Mouse (Mus musculus) heart, postnatal 25 days (tissue): ENCODE results near the gene Rprml. TPM values are rescaled to one million over a fixed set of nuclear protein-coding genes. Genes with fewer than 3 reads are reported as not detected.

ENCODE experiments used
- DNase-seq: peaks from one replicate; pipeline ENCODE4 v3.0.0; 2022; ENCODE audit warnings: low spot score
- intact Hi-C: fragments of 180-260 bp; cut with DNase I; formaldehyde crosslinking; loops from one replicate; pipeline ENCODE4 v1.15.1; 2025
- total RNA-seq, 2 experiments: library from RNA; stranded (reverse); gene quantifications; 2 replicates each; pipeline ENCODE4 v1.2.3; 2021

Rprml gene
- total RNA-seq, result not detected

DNA sequence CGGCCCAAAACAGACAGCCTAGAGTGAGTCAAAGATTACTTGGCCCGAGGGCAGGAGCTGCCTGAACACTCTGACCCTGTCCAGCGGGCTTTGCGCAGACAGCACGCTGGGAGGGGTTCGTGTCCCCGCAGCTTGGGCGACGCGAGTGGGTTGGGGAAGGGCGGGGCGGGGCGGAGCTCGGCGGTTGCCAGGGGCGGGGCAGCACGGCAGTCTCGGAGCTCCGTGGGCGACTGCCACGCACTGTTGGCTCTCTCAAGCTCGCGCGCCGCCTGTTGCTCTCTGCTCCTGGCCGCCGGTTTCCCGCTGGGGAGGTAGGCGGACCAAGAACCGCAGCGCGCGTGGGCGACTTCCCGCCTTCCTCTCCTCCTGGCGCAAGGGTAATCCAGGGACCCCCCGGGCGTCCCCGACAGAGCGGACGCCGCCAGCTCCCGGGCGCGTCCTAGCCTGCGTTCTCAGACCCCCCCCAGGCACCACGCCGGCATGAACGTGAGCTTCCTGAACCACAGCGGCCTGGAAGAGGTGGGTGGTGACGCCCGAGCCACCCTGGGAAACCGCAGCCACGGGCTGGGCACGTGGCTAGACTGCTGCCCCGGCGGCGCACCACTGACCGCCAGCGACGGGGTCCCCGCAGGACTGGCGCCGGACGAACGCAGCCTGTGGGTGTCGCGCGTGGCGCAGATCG, at the start of gene Rprml:
Rprml (plus strand) TSS at position 270 of the 682 bp plus-strand sequence.
- DNase-seq, result no peak

DNA sequence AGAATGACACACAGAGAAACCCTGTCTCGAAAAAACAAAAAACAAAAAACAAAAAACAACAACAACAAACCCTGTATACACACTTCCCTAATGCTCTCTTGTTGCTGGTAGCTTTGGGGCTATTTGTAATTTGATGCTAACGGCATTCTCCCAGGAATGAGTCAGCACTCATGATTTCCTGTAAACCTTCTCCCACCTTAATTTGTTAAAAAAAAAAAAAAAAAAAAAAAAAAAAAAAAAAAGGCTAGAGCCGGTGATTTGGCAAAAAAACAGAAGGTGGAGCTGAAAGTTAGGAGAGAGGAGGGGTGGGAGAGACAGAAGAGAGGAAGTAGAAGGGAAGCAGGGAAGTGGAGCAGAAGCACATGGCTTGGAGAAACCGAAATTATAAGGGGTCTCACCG, 42.8 kb upstream of the Rprml start:
- intact Hi-C loops, result no loop called here

More for the DNA sequence above, at the start of gene Rprml:
- intact Hi-C loops, result no loop called here

DNA sequence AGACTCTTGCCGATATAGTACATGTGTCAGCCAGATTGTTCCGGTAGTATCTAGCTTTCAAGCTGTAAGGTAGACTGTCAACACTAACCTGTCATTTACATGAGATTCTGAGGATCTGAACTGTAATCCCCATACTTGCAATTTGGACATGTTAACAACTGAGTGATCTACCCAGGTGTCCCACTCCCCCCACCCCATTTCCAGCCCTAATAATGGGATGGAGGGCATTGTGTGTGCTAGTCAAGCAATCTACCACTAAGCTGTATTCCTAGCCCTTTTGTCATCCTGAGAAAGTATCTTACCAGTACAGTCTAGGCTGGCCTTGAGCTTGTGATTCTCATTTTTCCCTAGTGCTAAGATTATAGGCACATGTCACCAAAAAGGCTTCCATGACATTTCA, 38.6 kb upstream of the Rprml start:
- intact Hi-C loops, result no loop called here
- no peak for DNase-seq

More for the DNA sequence above, 42.8 kb upstream of the Rprml start:
- DNase-seq, result no peak

DNA sequence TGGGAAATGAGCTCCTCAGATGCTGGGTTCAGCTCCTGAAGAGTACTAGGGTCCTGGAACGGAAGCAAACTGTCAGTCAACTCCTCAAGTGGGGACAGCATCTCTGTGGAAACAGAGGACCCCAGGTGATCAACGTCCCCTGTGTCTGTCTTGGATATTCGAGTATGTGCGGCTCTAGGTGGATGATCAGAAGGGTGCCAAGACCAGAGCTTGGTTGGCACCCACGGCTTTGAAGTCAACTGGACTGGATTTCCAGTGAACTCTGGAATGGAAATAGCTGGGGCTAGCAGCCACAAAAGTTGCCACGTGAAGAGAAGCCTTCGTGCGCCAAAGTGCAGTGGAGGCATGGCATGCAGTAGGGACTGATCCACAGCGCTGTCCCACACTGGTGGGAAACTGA, 28.3 kb upstream of the Rprml start, which contains the start of gene Gm884:
Gm884 (minus strand) TSS at position 101 of the 400 bp plus-strand sequence.
- intact Hi-C loops, result no loop called here
- no peak for DNase-seq

DNA sequence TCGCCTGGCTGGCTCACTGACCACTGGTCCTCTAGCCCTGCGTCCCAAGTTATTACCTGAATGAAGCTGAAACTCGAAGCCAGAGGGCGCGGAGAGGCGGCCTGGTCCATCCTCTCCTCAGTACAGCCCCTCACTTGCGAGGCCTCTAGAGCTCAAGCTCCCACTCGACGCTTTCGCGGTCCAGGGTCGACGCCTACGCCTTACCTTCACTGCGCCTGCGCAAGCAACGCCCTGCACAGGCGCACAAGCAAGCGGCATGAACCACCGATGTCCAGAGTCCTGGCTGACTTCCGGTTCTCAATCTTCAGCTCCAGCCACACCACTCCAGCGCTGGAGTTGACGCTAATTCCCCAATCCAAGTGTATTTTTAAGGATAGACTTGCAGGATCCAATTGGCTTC, 21.9 kb upstream of the Rprml start:
- DNase-seq, result no peak
- intact Hi-C loops, result no loop called here

DNA sequence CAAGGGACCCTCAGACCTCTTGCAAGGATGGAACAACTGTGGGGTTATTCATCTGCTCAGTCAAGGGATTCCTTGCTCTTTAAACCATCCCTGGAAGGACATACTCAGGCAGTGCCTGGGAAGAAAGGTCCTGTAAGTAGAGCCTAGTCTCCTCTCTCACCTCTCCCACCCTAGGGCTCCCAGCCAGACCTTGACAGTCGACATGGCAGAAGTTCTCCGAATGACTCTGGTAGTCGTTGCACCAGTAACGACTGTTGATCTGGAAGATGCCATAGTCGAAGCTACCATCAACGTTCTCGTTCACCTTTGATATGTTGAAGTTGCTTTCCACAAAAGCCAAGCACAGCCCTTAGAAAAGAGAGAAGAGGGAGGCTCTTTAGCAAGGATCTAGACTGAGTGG, 14.6 kb upstream of the Rprml start:
- DNase-seq, result no peak
- intact Hi-C loops, result no loop called here

DNA sequence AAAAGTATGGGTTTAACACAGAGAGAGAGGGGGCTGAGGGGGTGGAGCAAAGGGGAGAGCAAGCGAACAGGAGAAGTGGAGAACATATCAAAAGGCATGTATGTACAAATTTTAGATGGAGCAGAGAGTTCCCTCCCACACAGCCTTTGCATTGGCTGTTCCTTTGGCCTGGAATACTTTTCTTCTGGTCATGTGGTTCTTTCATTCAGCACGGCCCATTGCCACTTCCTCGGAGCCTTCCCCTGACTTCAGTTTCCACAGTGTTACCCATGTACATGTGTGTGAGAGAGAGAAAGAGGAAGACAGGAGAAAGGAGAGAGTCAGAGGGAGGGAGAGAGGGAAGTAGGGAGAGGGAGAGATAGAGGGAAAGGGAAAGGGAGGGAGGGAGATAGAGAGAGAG, 13.9 kb upstream of the Rprml start:
- DNase-seq, result no peak
- intact Hi-C loops, result no loop called here

DNA sequence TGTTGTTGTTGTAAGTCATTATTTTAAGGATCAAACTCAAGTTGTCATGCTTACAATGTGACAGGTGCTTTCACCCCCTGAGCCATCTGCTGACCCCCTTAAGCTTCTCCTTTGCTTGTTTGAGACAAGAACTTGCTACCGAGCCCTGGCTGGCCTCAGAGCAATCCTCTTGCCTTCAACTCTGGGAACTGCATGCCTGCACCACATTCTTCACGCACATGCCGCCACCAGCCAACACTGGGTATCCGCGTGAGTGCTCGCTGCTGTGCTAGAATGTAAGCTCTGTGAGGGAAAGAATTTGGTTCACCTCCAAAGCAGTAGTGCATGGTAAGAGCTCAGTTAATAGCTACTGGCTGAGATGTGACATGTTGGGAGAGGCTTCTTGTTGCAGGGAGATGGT, 13.1 kb upstream of the Rprml start:
- intact Hi-C loops, result no loop called here
- no peak for DNase-seq

DNA sequence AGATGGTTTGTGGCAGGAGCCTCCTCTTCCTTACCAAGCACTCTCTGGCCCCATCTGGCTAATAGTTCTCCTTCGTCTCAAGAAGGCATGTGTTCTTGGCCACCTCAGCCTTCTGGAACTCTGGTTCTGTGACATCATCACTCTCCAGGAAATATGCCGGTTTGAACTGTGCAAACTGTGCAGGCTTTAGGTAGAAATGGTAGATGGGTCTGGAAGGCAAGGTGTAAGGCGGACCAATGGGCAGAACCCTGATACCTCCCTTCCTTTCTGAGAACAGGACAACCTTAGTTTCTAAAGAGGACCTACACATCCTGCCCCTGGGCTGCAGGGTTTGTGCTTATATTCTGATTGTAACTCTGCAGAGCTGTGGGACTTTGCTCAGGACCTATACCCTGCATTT, 10.6 kb upstream of the Rprml start, which contains the start of gene Lyzl6:
Lyzl6 (minus strand) TSS at position 101 of the 400 bp plus-strand sequence.
- intact Hi-C loops, result loop anchor here (1.0 to 2.0 kb wide), 3 partner anchors 37 to 272 kb away; no protein-coding TSS in a partner anchor
- no peak for DNase-seq

DNA sequence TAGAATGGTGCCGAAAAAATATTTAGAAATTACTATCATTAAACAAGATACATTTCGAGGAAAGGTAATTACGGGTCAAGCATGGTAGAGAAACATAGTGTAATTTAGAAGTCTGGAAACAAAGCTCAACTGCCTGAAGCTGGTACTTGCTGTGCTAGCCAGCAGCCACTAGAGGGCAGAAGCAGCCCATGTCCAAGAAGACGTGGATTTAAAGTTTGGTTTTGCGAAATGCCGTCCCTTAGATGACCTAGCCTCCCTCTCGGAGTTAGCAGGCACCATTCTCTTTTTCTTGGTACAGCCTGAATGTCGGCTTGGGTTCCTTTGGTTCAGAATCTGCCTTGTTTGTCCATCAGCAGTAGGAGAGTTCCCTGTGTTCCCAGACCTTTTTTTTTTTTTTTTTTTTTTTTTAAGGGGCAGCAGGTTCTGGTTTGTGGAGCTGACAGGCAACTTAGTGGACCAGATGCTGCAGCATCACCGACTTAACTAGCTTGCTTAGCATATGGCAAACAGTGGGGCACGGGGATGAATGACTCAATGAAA, 9.9 kb upstream of the Rprml start:
- intact Hi-C loops, result loop anchor here (1.0 to 2.0 kb wide), 3 partner anchors 36 to 271 kb away; no protein-coding TSS in a partner anchor
- no peak for DNase-seq

DNA sequence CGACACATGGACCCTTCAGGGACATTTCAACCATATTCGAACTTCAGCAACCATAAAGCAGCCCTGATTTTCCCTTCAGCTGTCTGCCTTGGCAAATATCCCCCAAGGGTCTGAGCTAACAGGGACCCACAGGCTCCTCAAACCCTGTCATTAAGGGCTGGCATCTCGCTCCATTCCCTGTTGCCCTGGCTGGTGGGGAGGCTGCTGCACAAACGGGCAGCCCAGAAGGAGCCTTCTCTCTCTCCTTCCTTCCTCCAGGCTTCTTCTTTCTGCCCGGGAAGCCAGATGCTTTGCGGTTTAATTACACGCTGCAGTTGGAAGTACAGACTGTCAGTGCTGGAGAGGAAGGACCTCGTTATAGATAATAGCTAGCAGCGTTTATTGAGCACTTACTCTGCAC, 6.2 kb upstream of the Rprml start:
- intact Hi-C loops, result no loop called here
- no peak for DNase-seq

DNA sequence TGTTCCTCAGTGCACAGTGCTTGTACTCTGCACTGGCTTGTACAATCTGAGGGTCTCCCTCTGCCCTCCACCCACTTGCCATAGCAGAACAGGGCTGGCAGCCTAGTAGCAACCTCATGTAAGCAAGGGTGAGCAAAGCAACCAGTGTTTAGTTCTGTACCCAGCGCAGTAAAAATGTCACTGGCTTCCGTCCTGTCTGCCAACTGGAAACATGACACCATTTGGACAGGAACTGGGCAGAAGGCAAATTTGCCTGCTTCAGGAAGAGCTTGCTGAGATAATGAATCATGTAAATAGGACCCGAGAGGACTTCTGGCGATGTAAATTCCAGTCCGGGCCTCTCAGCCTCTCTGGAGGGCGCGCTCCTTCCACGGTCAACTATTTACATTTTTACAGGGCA, 3.6 kb upstream of the Rprml start:
- intact Hi-C loops, result no loop called here
- no peak for DNase-seq

DNA sequence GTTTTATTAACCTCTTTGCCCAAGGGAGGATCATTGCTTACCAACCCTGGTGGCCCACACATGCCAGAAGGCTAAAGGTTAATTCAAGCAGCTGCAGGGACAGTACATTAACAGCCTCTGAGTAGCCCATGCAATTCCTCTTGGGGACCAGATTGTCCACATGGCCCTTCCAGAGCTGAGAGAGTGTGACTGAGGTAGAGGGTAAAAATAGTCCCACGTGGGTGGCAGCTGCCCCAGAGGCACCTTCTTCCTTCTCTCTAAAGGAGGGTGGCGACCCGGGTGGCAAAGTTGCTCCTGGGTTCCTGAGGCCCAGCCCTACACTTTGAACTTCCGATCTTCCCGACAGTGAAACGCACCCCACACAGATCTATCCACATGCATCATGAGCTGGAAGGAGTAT, 3.1 kb upstream of the Rprml start:
- DNase-seq, result no peak
- intact Hi-C loops, result no loop called here

DNA sequence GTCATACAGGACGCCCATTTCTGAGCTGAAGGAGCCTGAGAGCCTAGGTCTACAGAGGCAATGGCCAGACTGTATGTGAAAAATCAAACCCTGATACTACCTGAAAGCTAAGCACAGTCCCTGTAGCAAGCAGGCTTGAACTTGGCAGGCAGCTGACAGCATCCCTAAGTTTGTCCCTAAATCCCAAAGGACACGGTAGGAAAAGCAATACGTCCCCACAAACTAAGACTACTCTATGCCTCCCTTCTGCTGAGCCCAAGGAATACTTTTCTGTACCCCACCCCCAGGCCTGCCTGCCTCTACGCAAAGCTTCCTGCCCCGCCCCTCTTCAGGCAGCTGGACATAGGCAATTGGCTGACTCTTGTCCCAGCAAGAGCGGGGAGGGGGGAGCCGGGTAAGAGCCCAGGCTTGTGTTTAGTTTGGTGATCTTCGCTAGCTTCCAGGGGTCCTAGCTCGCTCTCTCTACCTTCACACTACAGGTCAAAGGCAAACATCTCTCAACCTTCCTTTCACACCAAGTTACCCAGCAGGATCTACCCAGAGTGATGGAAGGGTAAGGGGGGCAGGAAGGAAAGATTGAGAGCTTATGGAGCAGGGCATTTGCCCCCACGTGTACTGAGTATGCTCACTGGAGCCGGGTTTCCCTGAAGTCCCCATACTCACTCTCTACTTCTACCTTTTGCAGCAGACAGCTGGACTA, 1.3 kb upstream of the Rprml start:
- intact Hi-C loops, result no loop called here
- no peak for DNase-seq

DNA sequence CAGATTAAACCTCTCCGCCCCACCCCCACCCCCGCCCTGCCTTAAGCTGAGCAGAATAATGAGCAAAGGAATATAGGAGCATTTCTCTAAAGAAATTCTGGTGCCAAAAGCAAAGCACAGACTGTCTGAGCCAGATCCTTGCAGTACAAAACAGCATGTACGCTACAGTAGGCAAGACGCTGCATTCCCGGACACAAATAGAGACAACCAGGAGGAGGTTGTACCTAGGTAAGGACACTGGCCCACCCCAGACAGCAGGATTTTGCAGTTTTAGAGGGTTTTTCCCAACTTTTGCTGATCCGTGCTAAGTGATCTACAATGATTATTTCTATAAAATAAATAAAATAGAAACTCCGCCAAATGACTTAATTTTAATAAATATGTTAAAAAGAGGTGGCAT, 714 bp upstream of the Rprml start:
- intact Hi-C loops, result no loop called here
- DNase-seq, result no peak

DNA sequence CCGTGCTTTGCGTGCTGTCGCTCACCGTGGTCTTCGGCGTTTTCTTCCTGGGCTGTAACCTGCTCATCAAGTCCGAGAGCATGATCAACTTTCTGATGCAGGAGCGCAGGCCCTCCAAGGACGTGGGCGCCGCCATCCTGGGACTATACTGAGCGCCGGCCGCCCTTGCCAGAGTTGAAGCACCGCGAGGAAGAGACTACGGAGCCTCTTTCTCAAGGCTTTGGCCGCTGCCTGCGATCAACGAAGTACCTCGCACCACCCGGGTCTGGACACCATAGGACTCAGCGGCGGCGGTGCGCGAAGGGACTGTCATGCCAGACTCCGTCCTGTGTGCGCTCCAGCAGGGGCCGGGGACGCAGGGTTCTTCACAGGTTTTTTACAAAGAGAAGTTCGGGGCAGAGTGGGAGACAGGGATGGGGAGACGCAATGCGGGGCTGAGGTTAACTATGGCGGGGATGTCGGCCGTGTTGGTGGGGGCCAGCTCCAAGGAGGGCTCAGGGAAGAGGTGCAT, 668 bp downstream of the Rprml start:
- intact Hi-C loops, result no loop called here
- no peak for DNase-seq

DNA sequence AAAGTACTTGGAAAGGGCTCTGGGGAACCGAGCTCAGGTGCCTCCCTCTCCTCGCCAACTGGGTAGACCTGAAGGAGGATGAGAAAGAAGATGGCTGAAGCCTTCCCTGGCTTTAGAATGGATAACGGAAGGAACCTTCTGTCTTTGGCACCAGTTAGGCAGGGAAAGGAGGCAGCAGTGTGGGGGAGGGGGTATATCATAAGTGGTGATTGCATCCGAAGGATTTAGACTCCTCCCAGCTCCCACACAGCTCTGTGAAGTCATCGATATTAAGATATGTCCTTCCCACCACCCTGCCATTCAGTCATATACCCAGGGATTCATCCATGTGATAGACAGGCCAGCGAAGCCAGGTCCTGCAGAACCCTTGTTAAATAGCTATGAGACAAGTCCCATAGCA, 2.1 kb downstream of the Rprml start:
- no peak for DNase-seq
- intact Hi-C loops, result no loop called here

DNA sequence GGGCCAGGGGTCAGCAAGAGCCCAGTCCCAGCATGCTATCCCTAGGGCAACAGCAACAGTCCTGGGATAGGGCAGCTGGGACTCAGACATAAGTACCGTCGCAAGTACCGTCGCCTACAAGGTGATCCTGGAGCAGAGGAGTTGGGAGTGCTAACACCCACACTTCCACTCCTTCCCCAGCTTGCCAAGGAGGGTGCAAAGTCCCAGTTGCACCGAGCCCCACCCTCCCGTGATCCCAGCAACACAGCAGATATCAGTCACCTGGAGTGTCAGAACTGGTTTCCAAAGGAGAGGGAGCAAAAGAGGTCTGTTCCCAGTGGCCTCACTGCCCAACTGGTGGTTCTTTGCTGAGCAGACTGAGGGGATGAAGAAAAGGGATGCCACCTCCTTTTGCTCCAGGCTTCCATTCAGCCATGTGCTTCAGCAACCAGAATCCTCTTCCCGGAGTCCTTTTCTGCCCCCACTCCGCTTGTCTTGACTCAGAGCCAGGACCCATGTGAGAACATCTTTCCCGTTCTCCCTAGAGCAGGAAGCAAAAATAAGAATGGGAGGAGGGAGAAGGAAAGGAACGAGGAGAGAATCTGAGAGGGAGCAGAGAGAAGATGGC, 4.1 kb downstream of the Rprml start:
- intact Hi-C loops, result no loop called here
- DNase-seq, result no peak

DNA sequence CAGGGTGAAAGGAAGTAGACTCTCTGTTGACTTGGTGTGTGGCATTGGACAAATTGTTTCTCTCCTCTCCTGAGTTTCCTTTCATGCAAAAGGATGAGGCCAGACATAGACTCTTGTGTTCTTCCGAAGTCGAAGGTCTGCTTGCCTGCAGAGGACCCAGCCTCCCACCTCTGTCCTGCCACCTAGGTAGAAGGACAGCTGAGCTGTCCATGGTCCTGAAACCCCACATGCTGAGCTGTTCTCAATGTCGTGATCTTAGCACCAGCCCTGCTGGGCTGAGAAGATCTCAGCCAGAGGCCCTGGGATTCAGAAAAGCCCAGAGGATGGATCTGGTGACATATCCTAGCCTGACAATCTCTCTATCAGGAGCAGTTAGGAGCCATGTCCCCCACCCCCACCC, 7.2 kb downstream of the Rprml start:
- DNase-seq, result no peak
- intact Hi-C loops, result no loop called here

DNA sequence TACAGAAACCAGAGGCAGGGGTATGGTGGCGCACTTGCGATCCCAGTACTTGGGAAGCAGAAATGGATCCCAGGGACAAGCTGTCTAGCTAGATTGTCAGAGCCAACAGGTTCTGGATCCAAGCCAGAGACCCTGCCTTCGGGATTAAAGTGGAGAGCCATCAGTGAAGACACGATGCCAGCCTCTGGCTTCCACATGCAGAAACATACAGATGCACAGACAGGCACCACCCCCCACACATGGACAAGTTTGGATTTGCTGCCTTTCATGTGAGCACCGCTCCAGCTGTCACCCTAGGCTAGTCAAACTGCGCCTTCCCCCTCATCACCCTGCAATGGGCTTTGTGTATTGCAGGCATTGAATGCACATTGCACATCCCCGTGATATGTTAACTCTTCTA, 8.8 kb downstream of the Rprml start:
- intact Hi-C loops, result no loop called here
- no peak for DNase-seq

DNA sequence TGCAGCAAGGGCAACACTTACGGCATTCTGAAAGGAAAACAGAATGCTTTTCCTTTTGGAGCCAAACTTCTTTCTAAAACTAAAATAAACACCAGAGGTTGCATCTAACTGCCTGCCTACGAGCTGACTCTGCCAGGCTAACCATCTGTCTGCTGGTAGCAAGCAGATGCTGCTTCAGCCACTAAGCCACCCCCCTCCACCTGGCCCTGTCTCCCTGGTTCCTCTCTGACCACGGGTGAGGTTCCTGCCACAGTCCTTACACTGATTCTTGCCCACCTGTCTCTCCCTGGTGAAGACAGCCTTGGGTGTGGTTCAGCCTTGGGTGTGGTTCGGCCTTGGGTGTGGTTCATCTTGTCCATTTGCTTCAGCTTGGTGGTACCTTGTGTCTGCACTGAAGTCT, 12.5 kb downstream of the Rprml start:
- no peak for DNase-seq
- intact Hi-C loops, result no loop called here
